Mouse (Mus musculus): Measurements from ENCODE around the gene Gm10642. TPM values are rescaled to one million over a fixed set of nuclear protein-coding genes. Genes with fewer than 3 reads are reported as not detected.

Gm10642 gene
- polyA plus RNA-seq, 1 experiment from 2014 or later = 0.17 TPM

DNA sequence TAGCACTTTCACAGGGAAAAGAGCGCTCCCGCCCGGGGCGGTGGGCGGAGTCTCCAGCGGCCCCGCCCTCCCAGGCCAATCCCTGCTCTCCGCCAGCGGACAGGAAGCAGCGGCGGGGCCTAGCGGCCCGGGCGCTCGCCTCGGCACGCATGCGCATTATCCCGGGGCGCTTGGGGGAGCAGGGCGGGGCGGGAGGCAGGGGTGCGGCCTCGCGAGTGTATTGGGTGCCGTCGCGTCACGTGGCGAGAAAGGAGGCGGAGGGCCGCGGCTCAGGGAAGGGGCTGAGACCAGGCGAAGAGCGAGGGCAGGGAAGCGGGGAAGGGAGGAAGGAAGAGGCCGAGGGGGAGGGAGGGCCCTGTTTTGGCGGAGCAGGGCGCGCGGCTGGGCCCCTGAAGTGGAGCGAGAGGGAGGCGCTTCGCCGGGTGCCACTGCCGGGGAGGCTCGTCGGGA lies 22.7 kb downstream of the Gm10642 start, which contains the start of gene Adam10:
Adam10 (plus strand) TSS at position 316 of the 450 bp plus-strand sequence.
- Histone ChIP-seq H3K27me3 (replicated peaks; ENCODE audit: low read depth, poor library complexity, severe bottlenecking) (no peaks in the 10 kb centered on the region), H3K4me3 (peak within 1 kb of the TSS; percentile 97), H3K27ac (replicated peaks) (peak within 1 kb of the TSS; percentile 96), H3K9me3 (no peaks in the 10 kb centered on the region), H3K36me3 (replicated peaks) (no peaks in the 10 kb centered on the region), H3K4me1 (peaks cover 24% of the 10 kb centered on the region)
- under 1% methylated on average over 48 of the region's 48 CpGs for WGBS
- peak; percentile 100 for DNase-seq (ENCODE audit: low spot score)

DNA sequence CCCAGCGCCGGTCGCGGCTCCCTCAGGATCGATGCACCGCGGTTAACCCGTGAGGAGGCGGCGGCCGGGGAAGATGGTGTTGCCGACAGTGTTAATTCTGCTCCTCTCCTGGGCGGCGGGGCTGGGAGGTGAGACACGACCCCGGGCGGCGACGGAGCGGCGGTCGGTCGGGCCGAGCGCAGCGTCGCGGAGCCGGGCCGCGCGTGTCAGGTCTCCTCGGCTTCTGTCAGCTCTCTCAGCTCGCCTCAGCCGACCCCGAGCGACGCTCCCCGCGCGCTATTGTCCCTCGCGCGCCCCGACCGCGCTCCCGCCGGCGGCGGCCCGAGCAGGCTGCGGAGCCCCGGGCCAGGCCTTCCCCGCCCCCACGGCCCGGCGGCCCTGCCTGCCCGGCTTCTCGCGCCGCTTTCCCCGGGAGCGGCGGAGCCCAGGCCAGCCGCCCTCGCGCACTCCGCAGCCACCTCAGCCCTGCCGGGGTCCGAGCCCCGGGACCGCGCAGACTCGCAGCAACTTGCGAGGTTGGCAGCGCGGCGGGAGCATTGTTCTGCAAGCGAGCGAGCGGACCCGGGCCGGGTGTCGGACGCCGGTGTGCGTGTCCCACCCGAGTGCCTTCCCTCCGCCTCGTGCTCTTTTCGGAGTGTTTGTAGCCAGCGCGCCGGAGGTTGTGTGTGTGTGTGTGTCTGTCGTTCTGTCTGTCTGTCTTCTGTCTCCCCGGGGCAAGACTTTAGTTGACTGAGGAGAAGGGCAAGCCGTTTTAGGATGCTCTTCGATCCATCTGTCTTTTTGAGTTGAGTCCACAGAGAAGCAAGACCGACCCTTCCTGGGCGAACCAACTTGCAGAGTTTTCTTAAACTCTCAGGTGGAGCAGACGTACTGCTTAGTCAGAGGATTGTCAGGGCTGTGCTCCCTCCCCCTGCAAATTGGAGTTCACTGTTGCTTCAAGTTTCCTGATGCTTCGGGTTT lies 23.4 kb downstream of the Gm10642 start:
- Histone ChIP-seq H3K36me3 (replicated peaks) (no peaks in the 10 kb centered on the region), H3K27me3 (replicated peaks; ENCODE audit: low read depth, poor library complexity, severe bottlenecking) (no peaks in the 10 kb centered on the region), H3K4me1 (peaks cover 23% of the 10 kb centered on the region), H3K4me3 (peak overlapping the region; percentile 97), H3K9me3 (no peaks in the 10 kb centered on the region), H3K27ac (replicated peaks) (peak overlapping the region; percentile 96)
- peak; percentile 77 for DNase-seq (ENCODE audit: low spot score)
- WGBS = under 1% methylated on average over 103 of the region's 103 CpGs

DNA sequence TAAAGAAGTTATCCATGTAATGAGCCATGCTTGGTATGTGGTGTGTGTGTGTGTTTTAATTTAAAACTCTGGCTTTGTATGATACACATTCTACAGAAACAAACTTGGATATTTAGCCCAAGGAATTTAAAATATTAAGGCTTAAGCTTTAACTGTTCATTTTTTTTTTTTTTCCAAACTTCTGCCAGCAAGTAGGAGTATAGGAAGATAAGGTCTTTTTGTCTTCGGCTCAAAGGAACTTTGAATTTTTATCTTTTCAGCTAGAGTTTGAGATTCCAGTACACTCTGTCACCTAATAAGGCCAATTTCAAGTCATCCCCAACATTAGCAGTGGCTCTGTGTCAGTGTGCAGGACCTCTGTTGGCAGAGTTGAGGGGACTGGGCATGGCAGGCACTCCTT lies 26.2 kb downstream of the Gm10642 start:
- 83% methylated on average over 1 of the region's 1 CpGs for WGBS
- Histone ChIP-seq H3K27me3 (replicated peaks; ENCODE audit: low read depth, poor library complexity, severe bottlenecking) (no peaks in the 10 kb centered on the region), H3K9me3 (no peaks in the 10 kb centered on the region), H3K4me3 (no peak overlapping the region), H3K36me3 (replicated peaks) (no peaks in the 10 kb centered on the region), H3K27ac (replicated peaks) (no peak overlapping the region), H3K4me1 (peaks cover 23% of the 10 kb centered on the region)
- DNase-seq (ENCODE audit: low spot score) = no peak

DNA sequence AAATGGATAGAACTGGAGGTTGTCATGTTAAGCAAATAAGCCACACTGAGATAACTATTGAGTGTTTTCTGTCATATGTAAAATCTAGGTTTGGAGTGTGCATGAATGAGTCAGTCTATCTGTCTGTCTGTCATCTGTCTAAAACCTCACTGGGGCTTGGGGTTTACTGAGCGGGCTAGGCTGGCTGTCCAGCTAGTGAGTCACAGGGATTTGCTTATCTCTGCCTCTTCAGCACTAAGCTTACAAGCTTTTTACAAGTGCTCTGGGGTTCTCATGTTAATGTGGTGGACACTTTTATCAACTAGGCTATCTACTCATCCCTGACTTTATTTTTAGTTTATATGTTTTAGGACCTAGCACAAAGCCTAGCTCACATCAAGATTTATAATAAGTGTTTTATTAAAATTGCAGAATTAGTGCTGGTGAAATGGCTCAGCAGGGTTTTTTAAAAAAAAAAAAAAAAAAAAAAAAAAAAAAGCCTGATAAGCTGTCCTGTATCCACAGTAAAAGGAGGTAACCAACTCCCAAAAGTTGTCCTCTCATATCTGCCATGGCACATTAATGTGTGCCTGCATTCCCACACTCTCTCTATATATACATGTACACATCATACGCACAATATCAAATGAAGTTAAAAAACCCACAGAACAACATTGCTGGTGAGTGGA lies 32.4 kb downstream of the Gm10642 start:
- H3K27me3 ChIP-seq (replicated peaks; ENCODE audit: low read depth, poor library complexity, severe bottlenecking) = no peaks in the 10 kb centered on the region
- no peaks in the 10 kb centered on the region for H3K4me1 ChIP-seq
- no peak for DNase-seq (ENCODE audit: low spot score)
- H3K4me3 ChIP-seq = no peak overlapping the region
- WGBS = 87% methylated on average over 2 of the region's 2 CpGs
- no peaks in the 10 kb centered on the region for H3K9me3 ChIP-seq
- no peak overlapping the region for H3K27ac ChIP-seq (replicated peaks)
- no peaks in the 10 kb centered on the region for H3K36me3 ChIP-seq (replicated peaks)

DNA sequence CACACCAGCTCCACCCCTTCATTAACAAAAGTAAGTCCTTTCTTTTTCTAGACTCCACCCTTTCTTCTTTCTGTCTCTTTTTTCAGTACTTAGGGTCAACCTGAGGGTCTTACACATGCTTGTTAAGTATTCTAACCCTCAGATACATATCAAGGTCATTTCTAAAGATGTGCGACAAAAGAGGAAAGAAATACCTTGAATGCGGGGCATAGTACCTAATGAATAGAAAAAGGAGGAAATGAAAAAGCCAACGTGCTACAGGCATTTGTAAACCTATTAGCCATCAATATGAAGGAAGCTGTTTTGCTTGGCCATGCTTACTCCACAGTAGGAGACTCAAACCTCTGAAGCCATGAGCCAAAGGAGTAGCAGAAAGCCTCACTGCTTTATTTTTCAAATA lies 33.9 kb downstream of the Gm10642 start:
- Histone ChIP-seq H3K27ac (replicated peaks) (no peak overlapping the region), H3K9me3 (no peaks in the 10 kb centered on the region), H3K4me3 (no peak overlapping the region), H3K27me3 (replicated peaks; ENCODE audit: low read depth, poor library complexity, severe bottlenecking) (no peaks in the 10 kb centered on the region), H3K4me1 (no peaks in the 10 kb centered on the region), H3K36me3 (replicated peaks) (no peaks in the 10 kb centered on the region)
- WGBS = 79% methylated on average over 3 of the region's 3 CpGs
- DNase-seq (ENCODE audit: low spot score) = no peak

DNA sequence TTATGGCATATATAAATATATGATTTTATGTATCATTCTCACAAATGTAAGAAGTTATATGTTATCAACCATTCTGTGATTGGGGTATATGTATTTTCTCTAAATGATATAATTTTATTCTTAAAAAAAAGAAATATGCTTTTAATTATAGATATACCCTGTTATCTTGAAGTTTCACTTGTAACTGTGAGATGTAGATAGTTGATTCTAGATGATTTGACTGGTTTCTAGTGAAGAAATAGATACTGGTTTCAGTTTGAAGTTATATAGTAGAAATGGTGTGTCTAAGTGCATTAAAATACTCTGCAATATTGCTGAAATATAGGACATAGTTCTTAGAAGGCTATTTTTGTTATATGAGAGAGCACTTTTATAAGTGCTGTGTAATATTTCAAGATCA lies 34.5 kb downstream of the Gm10642 start:
- Histone ChIP-seq H3K9me3 (no peaks in the 10 kb centered on the region), H3K4me3 (no peak overlapping the region), H3K4me1 (no peaks in the 10 kb centered on the region), H3K27me3 (replicated peaks; ENCODE audit: low read depth, poor library complexity, severe bottlenecking) (no peaks in the 10 kb centered on the region), H3K36me3 (replicated peaks) (no peaks in the 10 kb centered on the region), H3K27ac (replicated peaks) (no peak overlapping the region)
- DNase-seq (ENCODE audit: low spot score) = no peak

DNA sequence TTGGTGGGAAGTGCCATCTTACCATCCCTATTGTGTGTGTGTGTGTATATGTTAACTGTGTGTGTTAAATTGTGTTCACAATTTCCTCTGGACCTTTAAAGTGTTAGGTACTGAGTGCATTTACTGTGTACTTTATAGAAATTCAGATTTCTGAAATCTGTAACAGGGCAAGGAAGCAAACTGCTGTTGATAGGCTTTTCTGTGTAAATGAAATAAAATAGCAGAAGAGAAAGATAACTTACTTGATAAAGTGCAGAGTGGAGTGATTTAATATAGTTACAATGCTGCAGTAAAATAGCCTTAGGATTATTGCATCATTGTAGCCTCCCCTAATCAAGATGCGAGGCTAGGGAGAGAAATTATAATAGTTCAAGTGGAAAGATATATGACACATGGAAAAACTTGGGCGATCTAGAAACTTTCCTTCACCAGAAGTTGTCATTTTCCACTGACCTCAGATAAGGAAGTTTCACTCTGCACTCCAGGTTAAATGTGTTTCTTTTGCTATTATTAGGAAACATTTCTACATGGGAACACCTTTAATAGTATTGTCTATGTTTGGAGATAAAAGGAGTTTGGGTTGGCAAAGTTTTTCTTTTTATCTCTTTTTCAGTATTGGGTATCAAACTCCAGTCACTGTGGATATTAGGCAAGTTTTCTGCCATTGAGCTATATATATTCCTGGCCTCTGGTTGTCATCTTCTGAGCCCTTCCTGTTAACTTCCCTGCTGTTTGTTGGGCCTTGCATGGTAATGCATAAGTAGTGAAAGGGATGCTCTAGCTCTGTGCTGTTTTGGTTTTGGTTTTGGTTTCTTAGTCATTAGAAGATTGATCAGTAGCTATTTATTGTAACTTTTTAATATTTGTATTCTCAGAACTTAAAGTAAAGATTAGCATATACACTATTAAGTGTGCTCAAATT lies 36.0 kb downstream of the Gm10642 start:
- H3K4me1 ChIP-seq = no peaks in the 10 kb centered on the region
- DNase-seq (ENCODE audit: low spot score) = no peak
- 84% methylated on average over 2 of the region's 2 CpGs for WGBS
- H3K27me3 ChIP-seq (replicated peaks; ENCODE audit: low read depth, poor library complexity, severe bottlenecking) = no peaks in the 10 kb centered on the region
- H3K4me3 ChIP-seq = no peak overlapping the region
- no peak overlapping the region for H3K27ac ChIP-seq (replicated peaks)
- H3K36me3 ChIP-seq (replicated peaks) = no peaks in the 10 kb centered on the region
- no peaks in the 10 kb centered on the region for H3K9me3 ChIP-seq

DNA sequence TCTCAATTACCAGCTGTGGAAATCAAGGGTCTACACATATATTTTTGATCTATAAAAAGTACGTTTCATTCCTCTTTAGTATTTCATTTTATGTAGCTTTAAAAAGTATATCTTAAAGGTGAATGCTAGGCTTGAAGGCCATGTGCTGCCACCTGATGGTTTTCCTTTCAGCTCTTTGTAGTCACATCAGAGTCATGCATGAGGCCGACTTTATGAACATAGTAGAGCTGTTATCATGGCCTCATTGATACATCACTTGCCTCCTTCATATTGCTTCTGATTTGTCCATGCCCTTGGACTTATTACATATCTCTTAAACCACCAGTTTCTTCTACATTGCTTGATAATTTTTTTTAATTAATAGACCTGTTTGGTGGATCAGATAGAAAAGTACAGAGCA lies 39.7 kb downstream of the Gm10642 start:
- no peak overlapping the region for H3K27ac ChIP-seq (replicated peaks)
- H3K4me3 ChIP-seq = no peak overlapping the region
- DNase-seq (ENCODE audit: low spot score) = no peak
- H3K4me1 ChIP-seq = no peaks in the 10 kb centered on the region
- H3K36me3 ChIP-seq (replicated peaks) = no peaks in the 10 kb centered on the region
- H3K9me3 ChIP-seq = no peaks in the 10 kb centered on the region
- 97% methylated on average over 2 of the region's 2 CpGs for WGBS
- H3K27me3 ChIP-seq (replicated peaks; ENCODE audit: low read depth, poor library complexity, severe bottlenecking) = no peaks in the 10 kb centered on the region

DNA sequence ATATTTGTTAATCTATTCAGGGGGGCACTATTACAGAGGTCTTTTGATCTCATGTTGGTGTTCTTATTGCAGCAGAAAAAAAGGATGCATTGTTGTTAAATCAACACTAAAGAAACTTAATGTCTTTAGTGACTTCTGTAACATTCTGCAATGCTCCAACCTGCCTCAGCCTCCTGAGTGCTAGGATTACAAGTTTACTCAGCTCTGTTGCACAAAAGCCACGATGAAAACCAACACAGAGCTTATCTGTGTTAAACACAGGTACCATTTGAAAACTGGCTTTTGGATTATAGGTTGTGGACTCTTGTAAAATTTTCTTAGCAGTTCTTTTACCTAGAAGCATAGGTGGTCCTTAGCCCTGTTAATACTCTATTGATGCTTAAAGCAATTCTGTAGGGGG lies 42.0 kb downstream of the Gm10642 start:
- Histone ChIP-seq H3K27ac (replicated peaks) (no peak overlapping the region), H3K27me3 (replicated peaks; ENCODE audit: low read depth, poor library complexity, severe bottlenecking) (no peaks in the 10 kb centered on the region), H3K4me3 (no peak overlapping the region), H3K9me3 (no peaks in the 10 kb centered on the region), H3K4me1 (0 out of 2 replicates have a peak, but pooled peaks cover 2% of the 10 kb centered on the region), H3K36me3 (replicated peaks) (no peaks in the 10 kb centered on the region)
- WGBS = 84% methylated on average over 1 of the region's 1 CpGs
- no peak for DNase-seq (ENCODE audit: low spot score)

DNA sequence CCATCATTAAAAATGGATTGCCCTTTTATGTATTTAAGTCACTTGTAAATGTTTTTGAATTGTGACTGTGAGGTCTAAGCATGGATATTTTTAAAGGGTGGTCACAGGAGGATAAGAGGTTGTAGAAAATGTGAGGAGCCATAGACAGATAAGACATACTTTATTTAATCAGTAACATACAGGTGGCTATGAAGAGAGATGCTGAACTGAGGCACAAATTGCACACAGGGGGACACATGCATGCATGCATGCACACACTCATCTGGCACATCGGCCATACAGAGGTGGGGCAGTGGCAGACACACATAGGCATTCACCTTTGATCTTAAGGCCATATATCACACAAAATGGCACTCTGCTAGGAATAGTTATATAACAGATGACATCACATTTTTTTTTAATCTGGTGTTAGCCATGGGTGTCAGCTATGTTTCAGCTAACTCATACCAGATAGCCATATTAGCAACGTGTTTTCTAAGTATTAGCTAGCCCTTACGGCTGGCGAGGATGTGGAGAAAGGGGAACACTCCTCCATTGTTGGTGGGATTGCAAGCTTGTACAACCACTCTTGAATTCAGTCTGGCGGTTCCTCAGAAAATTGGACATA lies 47.6 kb downstream of the Gm10642 start:
- 95% methylated on average over 5 of the region's 5 CpGs for WGBS

DNA sequence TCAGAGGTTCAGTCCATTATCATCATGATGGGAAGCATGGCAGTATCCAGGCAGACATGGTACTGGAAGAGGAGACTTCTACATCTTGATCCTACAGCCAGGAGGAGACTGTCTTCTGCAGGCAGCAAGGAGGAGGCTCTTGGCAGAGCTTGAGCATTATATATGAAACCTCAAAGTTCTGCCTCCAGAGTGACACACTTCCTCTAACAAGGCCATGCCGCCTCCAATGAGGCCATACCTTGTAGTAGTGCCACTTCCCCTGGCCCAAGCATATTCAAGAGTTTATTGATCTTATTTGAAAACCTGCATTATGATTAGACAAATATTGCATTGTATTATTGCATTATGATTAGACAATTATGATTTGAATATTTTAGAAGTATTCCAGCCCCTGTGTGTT lies 50.4 kb downstream of the Gm10642 start:
- 93% methylated on average over 1 of the region's 1 CpGs for WGBS
- no peak for DNase-seq (ENCODE audit: low spot score)
- no peak overlapping the region for H3K4me3 ChIP-seq
- H3K9me3 ChIP-seq = no peaks in the 10 kb centered on the region
- H3K36me3 ChIP-seq (replicated peaks) = peaks cover 18% of the 10 kb centered on the region
- H3K27ac ChIP-seq (replicated peaks) = no peak overlapping the region
- 0 out of 2 replicates have a peak, but pooled peaks cover 2% of the 10 kb centered on the region for H3K4me1 ChIP-seq
- no peaks in the 10 kb centered on the region for H3K27me3 ChIP-seq (replicated peaks; ENCODE audit: low read depth, poor library complexity, severe bottlenecking)

More for the DNA sequence above, 47.6 kb downstream of the Gm10642 start:
- peaks cover 18% of the 10 kb centered on the region for H3K36me3 ChIP-seq (replicated peaks)
- 0 out of 2 replicates have a peak, but pooled peaks cover 2% of the 10 kb centered on the region for H3K4me1 ChIP-seq
- no peaks in the 10 kb centered on the region for H3K9me3 ChIP-seq
- H3K4me3 ChIP-seq = no peak overlapping the region
- no peak for DNase-seq (ENCODE audit: low spot score)
- H3K27ac ChIP-seq (replicated peaks) = no peak overlapping the region
- H3K27me3 ChIP-seq (replicated peaks; ENCODE audit: low read depth, poor library complexity, severe bottlenecking) = no peaks in the 10 kb centered on the region
